Mouse (Mus musculus) cerebellum, adult 11-12 months (tissue): ENCODE data around the gene Abcc6.
"Not testable (repeated sequence)": the region's sequence is repeated elsewhere in the genome, so short reads cannot be mapped to it uniquely, and the experiment has no call there.

Experiments used
- DNase-seq: peaks from one replicate; pipeline ENCODE4 v3.0.0; 2022

The Abcc6 gene

GRCm38 (mm10) chr7:46025436-46025835 lies 4.7 kb downstream of the Abcc6 start:
- no peak for DNase-seq

- DNase-seq = no peak
These were observed 8.2 kb downstream of the Abcc6 start for GRCm38 (mm10) chr7:46021951-46022350.

GRCm38 (mm10) chr7:46019594-46019993 lies 10.5 kb downstream of the Abcc6 start:
- DNase-seq = no peak

GRCm38 (mm10) chr7:46013266-46014010 lies 16.7 kb downstream of the Abcc6 start:
- no peak for DNase-seq

GRCm38 (mm10) chr7:46012121-46012520 lies 18.0 kb downstream of the Abcc6 start:
- DNase-seq = no peak

- DNase-seq = peak; percentile 35
These were observed 20.5 kb downstream of the Abcc6 start for GRCm38 (mm10) chr7:46009578-46009977.

- DNase-seq = no peak
These were observed 27.4 kb downstream of the Abcc6 start for GRCm38 (mm10) chr7:46002748-46003147.

GRCm38 (mm10) chr7:46000577-46000976 lies 29.5 kb downstream of the Abcc6 start:
- no peak for DNase-seq

- no peak for DNase-seq
These were observed 37.6 kb downstream of the Abcc6 start for GRCm38 (mm10) chr7:45992470-45992869.

- no peak for DNase-seq
These were observed 41.8 kb downstream of the Abcc6 start for GRCm38 (mm10) chr7:45988344-45988743.

GRCm38 (mm10) chr7:45986893-45987292 lies 43.2 kb downstream of the Abcc6 start:
- DNase-seq = no peak

GRCm38 (mm10) chr7:45981612-45982011 lies 48.5 kb downstream of the Abcc6 start:
- DNase-seq = peak; percentile 6

GRCm38 (mm10) chr7:45974512-45974911 lies 55.6 kb downstream of the Abcc6 start:
- no peak for DNase-seq

GRCm38 (mm10) chr7:45974103-45974502 lies 56.0 kb downstream of the Abcc6 start:
- DNase-seq = no peak

- no peak for DNase-seq
These were observed 56.8 kb downstream of the Abcc6 start for GRCm38 (mm10) chr7:45973271-45973687.

- no peak for DNase-seq
These were observed 58.0 kb downstream of the Abcc6 start for GRCm38 (mm10) chr7:45971831-45972723.

GRCm38 (mm10) chr7:45956611-45957010 lies 73.5 kb downstream of the Abcc6 start:
- DNase-seq = no peak

- DNase-seq = no peak
These were observed 81.0 kb downstream of the Abcc6 start for GRCm38 (mm10) chr7:45949061-45949460.

- DNase-seq = not testable (repeated sequence)
These were observed 86.8 kb downstream of the Abcc6 start for GRCm38 (mm10) chr7:45943280-45943679.

- DNase-seq = no peak
These were observed 88.1 kb downstream of the Abcc6 start for GRCm38 (mm10) chr7:45941986-45942385.

GRCm38 (mm10) chr7:45939836-45940235 lies 90.3 kb downstream of the Abcc6 start:
- DNase-seq = no peak

- no peak for DNase-seq
These were observed 95.0 kb downstream of the Abcc6 start for GRCm38 (mm10) chr7:45935114-45935513.

- not testable (repeated sequence) for DNase-seq
These were observed 96.3 kb downstream of the Abcc6 start for GRCm38 (mm10) chr7:45933766-45934165.

- no peak for DNase-seq
These were observed 100.4 kb downstream of the Abcc6 start for GRCm38 (mm10) chr7:45929688-45930087.
